Mouse (Mus musculus): ENCODE measurements around the gene Atp1a4.

- TF ChIP-seq TAL1 (conservative IDR thresholded peaks at IDR 0.05; ENCODE audit: low read depth, low read length): no peak
- no peak for TF ChIP-seq CTCF (IDR thresholded peaks at IDR 0.05; ENCODE audit: low read depth, low read length)
- no peak for TF ChIP-seq POLR2AphosphoS5 (IDR thresholded peaks at IDR 0.05; ENCODE audit: insufficient replicate concordance, low read depth, low read length)
Measured at GRCm38 (mm10) chr1:172306885-172307284, 48.7 kb upstream of the Atp1a4 start.
